Mouse (Mus musculus) adrenal gland, postnatal 10 days (tissue): Measurements from ENCODE around the gene Ptprg. TPM values are rescaled to one million over a fixed set of nuclear protein-coding genes. Genes with fewer than 3 reads are reported as not detected.
"Not testable (repeated sequence)": the region's sequence is repeated elsewhere in the genome, so short reads cannot be mapped to it uniquely, and the experiment has no call there.

Experiments used
- DNase-seq: peaks from one replicate; pipeline ENCODE4 v3.0.0; 2021; ENCODE audit warnings: mixed read lengths
- total RNA-seq, 2 experiments: library from RNA; stranded (reverse); gene quantifications; 2 replicates each; pipeline ENCODE4 v1.2.3; 2021

The Ptprg gene
- total RNA-seq, 2 experiments from 2014 or later: 89.9 to 96.8 TPM

- no peak for DNase-seq
Observed at GRCm38 (mm10) chr14:12218544-12219150, 665.3 kb downstream of the Ptprg start.

GRCm38 (mm10) chr14:12219877-12220276 is 666.5 kb downstream of the Ptprg start:
- DNase-seq: no peak

GRCm38 (mm10) chr14:12220540-12220939 is 667.2 kb downstream of the Ptprg start:
- DNase-seq: no peak

- no peak for DNase-seq
Observed at GRCm38 (mm10) chr14:12221571-12221970, 668.2 kb downstream of the Ptprg start.

- no peak for DNase-seq
Observed at GRCm38 (mm10) chr14:12243726-12244125, 690.4 kb downstream of the Ptprg start.

GRCm38 (mm10) chr14:12276031-12276430 is 722.7 kb downstream of the Ptprg start:
- DNase-seq: no peak

GRCm38 (mm10) chr14:12283641-12284040 is 730.3 kb downstream of the Ptprg start, which contains the start of gene Gm49355:
Gene Gm49355, plus strand, starts transcription at chr14:12283976.
- DNase-seq: no peak

- peak; percentile 89 for DNase-seq
Observed at GRCm38 (mm10) chr14:12284141-12284912, 731.0 kb downstream of the Ptprg start, which contains the start of gene 3830406C13Rik. Gene 3830406C13Rik, plus strand, starts transcription at chr14:12284173.

- not testable (repeated sequence) for DNase-seq
Observed at GRCm38 (mm10) chr14:12289747-12290146, 736.4 kb downstream of the Ptprg start.

Other genes with a start within 250 kb of the Ptprg start
- under 1 TPM; 0.54 to 0.55 TPM for gene Gm3839, start 196.8 kb upstream of the Ptprg start, total RNA-seq